In the genomic region with DNA sequence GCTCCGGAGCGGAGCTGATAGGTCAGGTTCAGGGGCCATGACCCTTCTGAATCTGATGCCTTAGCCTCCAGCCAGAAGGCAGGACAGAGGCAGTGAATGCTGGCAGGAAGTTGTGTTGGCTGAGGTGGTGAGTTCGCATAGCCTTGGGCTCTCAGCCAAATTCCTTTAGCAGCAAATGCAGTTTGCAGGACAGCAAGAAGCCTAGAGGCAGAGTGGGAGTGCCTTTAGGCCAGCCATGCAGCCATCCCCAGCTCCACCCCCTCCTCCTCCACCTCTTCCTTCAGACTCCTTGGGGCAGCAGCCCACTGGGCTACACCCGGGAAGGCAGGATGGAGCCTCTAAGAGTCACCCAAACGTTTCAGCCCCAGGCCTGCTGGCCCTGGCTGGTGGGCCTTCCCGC, we compare ENCODE assay signal across 9 mouse cellular contexts.
DNase-seq lines count a peak whose midpoint lies in the region; ATAC-seq and TF ChIP-seq lines count a peak whose summit lies in the region.
"Had no signal": no experiment of that assay in that cellular context is flagged by ENCODE, and none has a peak within 500 bp of the region (broad histone marks: within the 10 kb centered on the region; RNA-seq: fewer than 3 reads in every experiment).

No protein-coding gene starts in this region.

- DNase-seq in forebrain, embryonic 11.5 days (ENCODE audit: low spot score): peak; percentile 32
- DNase-seq in adrenal gland, postnatal 36 days: peak; percentile 81 to 83
- peak; percentile 62 for DNase-seq in heart, postnatal 4 days
- DNase-seq in lung, postnatal 10 days: peak; percentile 60
- DNase-seq in frontal cortex, adult 2 months (ENCODE audit: extremely low spot score in 1 of 2, low spot score in 1 of 2): no peak
- DNase-seq in forebrain, embryonic 10.5 days (ENCODE audit: extremely low spot score, low spot score): no peak
- no peak for DNase-seq in forebrain, postnatal 0 days

- no peak overlapping the region for H3K9ac ChIP-seq in forebrain, embryonic 11.5 days (ENCODE audit: low read length)
- H3K9ac ChIP-seq in forebrain, embryonic 12.5 days: no peak overlapping the region
- H3K9ac ChIP-seq in forebrain, postnatal 0 days: no peak overlapping the region

- H3K4me2 ChIP-seq in forebrain, embryonic 11.5 days (ENCODE audit: low read depth, low read length, severe bottlenecking): no peak overlapping the region
- no peak overlapping the region for H3K4me2 ChIP-seq in forebrain, embryonic 12.5 days
- H3K4me2 ChIP-seq in forebrain, postnatal 0 days (ENCODE audit: low read depth): no peak overlapping the region

- H3K9me3 ChIP-seq in forebrain, embryonic 11.5 days (ENCODE audit: control insufficient read depth, low read length): no peaks in the 10 kb centered on the region
- H3K9me3 ChIP-seq in forebrain, embryonic 12.5 days: no peaks in the 10 kb centered on the region
- no peaks in the 10 kb centered on the region for H3K9me3 ChIP-seq in forebrain, embryonic 10.5 days
- no peaks in the 10 kb centered on the region for H3K9me3 ChIP-seq in forebrain, postnatal 0 days (ENCODE audit: low read length)

- no peak for TF ChIP-seq CTCF in forebrain, postnatal 0 days (IDR thresholded peaks at IDR 0.05; ENCODE audit: low read depth)

- H3K27ac ChIP-seq in forebrain, embryonic 11.5 days (ENCODE audit: low read depth, low read length): no peak overlapping the region
- H3K27ac ChIP-seq in forebrain, embryonic 12.5 days: no peak overlapping the region
- H3K27ac ChIP-seq in forebrain, embryonic 10.5 days: no peak overlapping the region
- no peak overlapping the region for H3K27ac ChIP-seq in forebrain, postnatal 0 days (ENCODE audit: low read depth, low read length)

- H3K27me3 ChIP-seq in forebrain, embryonic 11.5 days (ENCODE audit: control insufficient read depth, insufficient read depth, low read length): no peaks in the 10 kb centered on the region
- no peaks in the 10 kb centered on the region for H3K27me3 ChIP-seq in forebrain, embryonic 12.5 days
- no peaks in the 10 kb centered on the region for H3K27me3 ChIP-seq in forebrain, embryonic 10.5 days (ENCODE audit: poor library complexity, severe bottlenecking)
- no peaks in the 10 kb centered on the region for H3K27me3 ChIP-seq in forebrain, postnatal 0 days (ENCODE audit: insufficient read depth, low read length)

- H3K4me1 ChIP-seq in forebrain, embryonic 11.5 days (replicated peaks; ENCODE audit: control insufficient read depth, insufficient read depth, low read length): no peaks in the 10 kb centered on the region
- H3K4me1 ChIP-seq in forebrain, embryonic 12.5 days: no peaks in the 10 kb centered on the region
- peaks cover 9% of the 10 kb centered on the region for H3K4me1 ChIP-seq in forebrain, embryonic 10.5 days
- H3K4me1 ChIP-seq in forebrain, postnatal 0 days (ENCODE audit: insufficient read depth): no peaks in the 10 kb centered on the region

- ATAC-seq in forebrain, embryonic 11.5 days (replicated peaks; ENCODE audit: low FRiP score): no peak
- no peak for ATAC-seq in forebrain, embryonic 12.5 days (ENCODE audit: low FRiP score)
- no peak for ATAC-seq in forebrain, postnatal 0 days

- 65% methylated on average over 6 of the region's 6 CpGs for WGBS in forebrain, embryonic 11.5 days
- WGBS in forebrain, embryonic 12.5 days: 64% methylated on average over 6 of the region's 6 CpGs
- WGBS in forebrain, embryonic 10.5 days: 65% methylated on average over 6 of the region's 6 CpGs
- WGBS in forebrain, postnatal 0 days: 63% methylated on average over 6 of the region's 6 CpGs

- H3K36me3 ChIP-seq in forebrain, embryonic 11.5 days (ENCODE audit: control insufficient read depth, insufficient read depth, low read length): no peaks in the 10 kb centered on the region
- H3K36me3 ChIP-seq in forebrain, embryonic 12.5 days (replicated peaks): no peaks in the 10 kb centered on the region
- H3K36me3 ChIP-seq in forebrain, embryonic 10.5 days (replicated peaks): no peaks in the 10 kb centered on the region
- H3K36me3 ChIP-seq in forebrain, postnatal 0 days (ENCODE audit: insufficient read depth): no peaks in the 10 kb centered on the region

- H3K4me3 ChIP-seq in forebrain, embryonic 11.5 days (ENCODE audit: low read depth, low read length): no peak overlapping the region
- H3K4me3 ChIP-seq in forebrain, embryonic 12.5 days (replicated peaks): no peak overlapping the region
- H3K4me3 ChIP-seq in forebrain, embryonic 10.5 days: no peak overlapping the region
- H3K4me3 ChIP-seq in forebrain, postnatal 0 days (ENCODE audit: low read depth, low read length): no peak overlapping the region
- H3K4me3 ChIP-seq: megakaryocyte, embryonic 14.5 days had no signal

Comparison
In these comparisons a context has a peak if more than half of its experiments do, and no peak if none do; other contexts are left out.
1. DNase-seq: peak in forebrain, embryonic 11.5 days (single experiment), adrenal gland, postnatal 36 days (2 of 2), heart, postnatal 4 days (single experiment) and lung, postnatal 10 days (single experiment); none in frontal cortex, adult 2 months (0 of 2), forebrain, embryonic 10.5 days (single experiment) and forebrain, postnatal 0 days (single experiment).